8 mouse cellular contexts compared by ENCODE assay signal in the genomic region with DNA sequence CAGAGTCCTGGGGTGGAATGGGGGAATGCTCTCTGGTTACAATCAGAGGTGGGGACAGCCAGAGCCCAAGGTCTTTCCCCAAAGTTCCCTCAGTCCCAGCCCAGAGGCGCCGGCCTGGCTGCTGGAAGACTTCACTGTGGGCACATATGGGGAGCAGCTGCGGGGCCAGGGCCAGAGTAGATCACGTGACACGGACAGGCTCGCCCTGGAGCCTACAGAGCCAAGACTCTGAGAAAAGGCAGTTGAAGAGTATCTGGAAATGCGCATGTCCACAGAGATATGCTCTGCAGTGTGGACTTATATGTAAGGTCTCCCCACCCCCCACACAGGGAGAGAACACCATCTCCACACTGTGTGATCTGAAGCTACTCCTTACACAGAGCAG. TPM values are rescaled to one million over a fixed set of nuclear protein-coding genes. Genes with fewer than 3 reads are reported as not detected.
DNase-seq lines count a peak whose midpoint lies in the region; ATAC-seq and TF ChIP-seq lines count a peak whose summit lies in the region.

No protein-coding gene starts in this region.

- H3K9me3 ChIP-seq in heart, embryonic 14.5 days (ENCODE audit: control insufficient read depth, low read length), result no peaks in the 10 kb centered on the region

- H3K4me3 ChIP-seq in C2C12 (ENCODE audit: insufficient read depth, poor library complexity, severe bottlenecking), result no peak overlapping the region
- H3K4me3 ChIP-seq in heart, embryonic 14.5 days (ENCODE audit: control insufficient read depth in 1 of 2, insufficient read depth in 1 of 2, low read depth in 1 of 2, low read length in 2 of 2), result no peak overlapping the region

- ATAC-seq in heart, embryonic 14.5 days (ENCODE audit: insufficient number of reproducible peaks, insufficient read depth, low FRiP score, low read depth), result peak; percentile 79

- DNase-seq in adrenal gland, postnatal 25 days, result peak; percentile 61
- DNase-seq in kidney, postnatal 10 days, result peak; percentile 75
- DNase-seq in lung, postnatal 4 days, result peak; percentile 68 to 88
- no peak for DNase-seq in layer of hippocampus, adult 8-10 months (ENCODE audit: low spot score in 2 of 2)
- DNase-seq in frontal cortex, adult 2 months (ENCODE audit: extremely low spot score in 1 of 2, low spot score in 1 of 2), result no peak
- no peak for DNase-seq in urinary bladder, adult 2 months (ENCODE audit: low spot score)

- peaks cover 27 to 31% of the 10 kb centered on the region in 2 experiments for H3K4me1 ChIP-seq in heart, embryonic 14.5 days (ENCODE audit: control insufficient read depth in 2 of 2, insufficient read depth in 2 of 2, low read length in 2 of 2)

- peaks cover 3% of the 10 kb centered on the region for H3K79me3 ChIP-seq in C2C12 (ENCODE audit: low read depth)

- TF ChIP-seq CTCF in C2C12 (IDR thresholded peaks at IDR 0.05; ENCODE audit: control insufficient read depth, insufficient read depth, insufficient read length), result no peak

- WGBS in heart, embryonic 14.5 days, result 10% methylated on average over 7 of the region's 7 CpGs

- H3K9ac ChIP-seq in heart, embryonic 14.5 days (ENCODE audit: low read length), result 0 out of 2 replicates have a peak overlapping the region, but pooled peaks have one; percentile 31

- no peak overlapping the region for H3K4me2 ChIP-seq in heart, embryonic 14.5 days (ENCODE audit: low read length)

- H3K36me3 ChIP-seq in C2C12 (ENCODE audit: control insufficient read depth, insufficient read depth), result no peaks in the 10 kb centered on the region
- no peaks in the 10 kb centered on the region for H3K36me3 ChIP-seq in heart, embryonic 14.5 days (ENCODE audit: control insufficient read depth, insufficient read depth, low read length)

- H3K79me2 ChIP-seq in C2C12 (ENCODE audit: control insufficient read depth, insufficient read depth), result peaks cover 22% of the 10 kb centered on the region

- H3K27ac ChIP-seq in heart, embryonic 14.5 days (replicated peaks in 1 of 2; ENCODE audit: control insufficient read depth in 1 of 2, insufficient read depth in 1 of 2, low read depth in 2 of 2, low read length in 2 of 2), result peak overlapping the region; percentile 58 to 78

- no peaks in the 10 kb centered on the region for H3K27me3 ChIP-seq in C2C12 (ENCODE audit: control insufficient read depth, insufficient read depth, insufficient read length)
- H3K27me3 ChIP-seq in heart, embryonic 14.5 days (ENCODE audit: control insufficient read depth, insufficient read depth, low read length), result no peaks in the 10 kb centered on the region

- peak overlapping the region; percentile 19 for H3ac ChIP-seq in C2C12 (ENCODE audit: control insufficient read depth, insufficient read length, low read depth)

TF ChIP-seq in C2C12, 6 proteins besides CTCF, POLR2A, EP300 and RAD21:
- TF ChIP-seq MYOG (IDR thresholded peaks at IDR 0.05; ENCODE audit: control insufficient read depth, extremely low read depth, insufficient read length) (no peak), FOSL1 (IDR thresholded peaks at IDR 0.05; ENCODE audit: insufficient read depth, low read length, poor library complexity, severe bottlenecking) (no peak), MAX (IDR thresholded peaks at IDR 0.05) (no peak), MYOD1 (IDR thresholded peaks at IDR 0.05; ENCODE audit: control insufficient read depth, insufficient read length, low read depth) (peak; percentile 76), CEBPB (IDR thresholded peaks at IDR 0.05; ENCODE audit: low read depth) (no peak), USF1 (IDR thresholded peaks at IDR 0.05; ENCODE audit: low read depth) (peak; percentile 93)

RNA-seq across cellular contexts. Expression of gene Id1, which starts 6.4 kb away (rescaled TPM):
- 503 TPM for polyA plus RNA-seq in C2C12 (2012; fragmentation: generic; extraction: Trizol)
- total RNA-seq in adrenal gland, postnatal 25 days (2021), result 73.3 and 81.1 TPM in 2 replicates
- 56.8 and 61.1 TPM in 2 replicates for polyA plus RNA-seq in heart, embryonic 14.5 days (2014; fragmentation: Nextera tagmentation; extraction: Ambion mirVana)
- 10 to 100 TPM; 18.1 to 24.9 (median 22.5) TPM for total RNA-seq in layer of hippocampus, adult 8-10 months (2022)
- polyA plus RNA-seq in frontal cortex, adult 2 months (2012; rRNA removed), result 81.5 and 93.8 TPM in 2 replicates
- 416 and 633 TPM in 2 replicates for polyA plus RNA-seq in urinary bladder, adult 2 months (2012; rRNA removed)

RNA-seq across cellular contexts. Expression of gene Cox4i2, which starts 24.3 kb away (rescaled TPM):
- 0.39 TPM for polyA plus RNA-seq in C2C12 (2012; fragmentation: generic; extraction: Trizol)
- 4.2 and 4.3 TPM in 2 replicates for total RNA-seq in adrenal gland, postnatal 25 days (2021)
- 18.5 and 18.6 TPM in 2 replicates for polyA plus RNA-seq in heart, embryonic 14.5 days (2014; fragmentation: Nextera tagmentation; extraction: Ambion mirVana)
- total RNA-seq in layer of hippocampus, adult 8-10 months (2022), result 1 to 10 TPM in 3 of 4 experiments, under 1 TPM in 1; 0.92 to 2.4 (median 2.2) TPM
- 6.9 and 7.6 TPM in 2 replicates for polyA plus RNA-seq in frontal cortex, adult 2 months (2012; rRNA removed)
- 9.6 and 10.0 TPM in 2 replicates for polyA plus RNA-seq in urinary bladder, adult 2 months (2012; rRNA removed)

RNA-seq across cellular contexts. Expression of gene Mcts2, which starts 42.8 kb away (rescaled TPM):
- 24.7 TPM for polyA plus RNA-seq in C2C12 (2012; fragmentation: generic; extraction: Trizol)
- total RNA-seq in adrenal gland, postnatal 25 days (2021), result 34.2 and 37.9 TPM in 2 replicates
- polyA plus RNA-seq in heart, embryonic 14.5 days (2014; fragmentation: Nextera tagmentation; extraction: Ambion mirVana), result 20.8 and 25.6 TPM in 2 replicates
- total RNA-seq in layer of hippocampus, adult 8-10 months (2022), result 10 to 100 TPM; 17.7 to 21.8 (median 19.0) TPM
- polyA plus RNA-seq in frontal cortex, adult 2 months (2012; rRNA removed), result 18.9 and 19.0 TPM in 2 replicates
- 17.1 and 17.8 TPM in 2 replicates for polyA plus RNA-seq in urinary bladder, adult 2 months (2012; rRNA removed)

Comparison
In these comparisons a context has a peak if more than half of its experiments do, and no peak if none do; other contexts are left out.
1. DNase-seq: peak in adrenal gland, postnatal 25 days (single experiment), kidney, postnatal 10 days (single experiment) and lung, postnatal 4 days (2 of 2); none in layer of hippocampus, adult 8-10 months (0 of 2), frontal cortex, adult 2 months (0 of 2) and urinary bladder, adult 2 months (single experiment).